In genomic region chr13:48319001-48319400, GRCm38 (mm10) we compare ENCODE assay signal across 34 mouse cellular contexts. TPM values are rescaled to one million over a fixed set of nuclear protein-coding genes. Genes with fewer than 3 reads are reported as not detected.
"Had no signal": no experiment of that assay in that cellular context is flagged by ENCODE, and none has a peak within 500 bp of the region (broad histone marks: within the 10 kb centered on the region; RNA-seq: fewer than 3 reads in every experiment).

No protein-coding gene starts in this region.

- H3K4me1 ChIP-seq: liver, embryonic 15.5 days; megakaryocyte, embryonic 14.5 days had no signal

- H3K27ac ChIP-seq: limb, embryonic 10.5 days; limb, embryonic 12.5 days; limb, embryonic 13.5 days; limb, embryonic 15.5 days; liver, embryonic 12.5 days; liver, embryonic 13.5 days; liver, embryonic 14.5 days; liver, embryonic 15.5 days; lung, embryonic 15.5 days; macrophage; midbrain, embryonic 10.5 days; midbrain, embryonic 12.5 days; midbrain, embryonic 13.5 days; midbrain, embryonic 15.5 days; neural tube, embryonic 12.5 days had no signal

- DNase-seq: left cerebral cortex, postnatal 4 days; liver; liver, embryonic 13.5 days; liver, postnatal 0 days; lung, adult 18-20 months; lung, adult 2 months; lung, embryonic 14.5 days; lung, postnatal 10 days; lung, postnatal 14 days; lung, postnatal 36 days; lung, postnatal 4 days; midbrain, embryonic 14.5 days had no signal

- H3K4me2 ChIP-seq: limb, embryonic 12.5 days; limb, embryonic 13.5 days; limb, embryonic 15.5 days; liver, embryonic 11.5 days; liver, embryonic 12.5 days; liver, embryonic 13.5 days; liver, embryonic 15.5 days; lung, embryonic 14.5 days; lung, embryonic 15.5 days; midbrain, embryonic 11.5 days; midbrain, embryonic 12.5 days; midbrain, embryonic 13.5 days; midbrain, embryonic 15.5 days; neural tube, embryonic 12.5 days had no signal

- ATAC-seq: liver, embryonic 12.5 days; liver, postnatal 0 days; lung, postnatal 0 days; midbrain, embryonic 13.5 days; midbrain, embryonic 15.5 days; midbrain, embryonic 16.5 days had no signal

- H3K27me3 ChIP-seq: limb, embryonic 15.5 days; liver, embryonic 13.5 days; liver, embryonic 15.5 days; lung, embryonic 15.5 days; megakaryocyte, embryonic 14.5 days; midbrain, embryonic 15.5 days; neural tube, embryonic 12.5 days had no signal

- H3K36me3 ChIP-seq: limb, embryonic 10.5 days; limb, embryonic 12.5 days; limb, embryonic 13.5 days; limb, embryonic 15.5 days; liver, embryonic 12.5 days; liver, embryonic 13.5 days; liver, embryonic 15.5 days; lung, embryonic 15.5 days; midbrain, embryonic 10.5 days; midbrain, embryonic 12.5 days; midbrain, embryonic 13.5 days; midbrain, embryonic 15.5 days; neural tube, embryonic 12.5 days had no signal

- H3K9ac ChIP-seq: limb, embryonic 12.5 days; limb, embryonic 13.5 days; limb, embryonic 15.5 days; liver, embryonic 12.5 days; liver, embryonic 13.5 days; liver, embryonic 14.5 days; liver, embryonic 15.5 days; liver, postnatal 0 days; lung, embryonic 14.5 days; lung, embryonic 15.5 days; midbrain, embryonic 12.5 days; midbrain, embryonic 13.5 days; midbrain, embryonic 15.5 days; neural tube, embryonic 12.5 days had no signal

- H3K4me3 ChIP-seq: limb, embryonic 10.5 days; limb, embryonic 12.5 days; limb, embryonic 13.5 days; limb, embryonic 15.5 days; liver, embryonic 12.5 days; liver, embryonic 13.5 days; liver, embryonic 15.5 days; lung, embryonic 15.5 days; megakaryocyte, embryonic 14.5 days; midbrain, embryonic 10.5 days; midbrain, embryonic 12.5 days; midbrain, embryonic 13.5 days; midbrain, embryonic 15.5 days; myocyte; neural tube, embryonic 12.5 days had no signal

- H3K9me3 ChIP-seq: limb, embryonic 10.5 days; limb, embryonic 12.5 days; limb, embryonic 13.5 days; limb, embryonic 15.5 days; liver, embryonic 12.5 days; liver, embryonic 13.5 days; liver, embryonic 15.5 days; lung, embryonic 15.5 days; midbrain, embryonic 10.5 days; midbrain, embryonic 12.5 days; midbrain, embryonic 13.5 days; midbrain, embryonic 15.5 days; neural tube, embryonic 12.5 days had no signal

RNA-seq across cellular contexts. Expression of gene Id4, which starts 58.0 kb away (rescaled TPM):
- total RNA-seq: megakaryocyte progenitor cell, adult 5-6 weeks; monocyte, adult 5-6 weeks had no signal
- polyA plus RNA-seq: macrophage had no signal
